Mouse (Mus musculus): ENCODE results near the gene Mrps15.

- TF ChIP-seq POLR2A (IDR thresholded peaks at IDR 0.05; ENCODE audit: borderline replicate concordance, control insufficient read depth, low read depth, low read length) (no peak), CTCF (IDR thresholded peaks at IDR 0.05; ENCODE audit: control insufficient read depth, insufficient read depth, low read length) (no peak)
Observed at GRCm38 (mm10) chr4:126090848-126091124, 44.1 kb downstream of the Mrps15 start.

All from bone marrow, adult 2 months (tissue).